Mouse (Mus musculus) forebrain, embryonic 14.5 days (tissue): ENCODE data around the gene Vav1. TPM values are rescaled to one million over a fixed set of nuclear protein-coding genes. Genes with fewer than 3 reads are reported as not detected.

ENCODE experiments used
- ATAC-seq: fragments of 200-750 bp; cut with Nextera tagmentation; 2 replicates; pipeline ENCODE4 v1.8.0; 2017; ENCODE audit warnings: mild to moderate bottlenecking, moderate library complexity
- DNase-seq: peaks from one replicate; pipeline ENCODE4 v3.0.0-alpha.2; 2015; ENCODE audit warnings: low spot score
- H3K27ac ChIP-seq: fragments of 300-500 bp; sonication (generic); 2 replicates; pipeline ENCODE4 v1.5.1; 2014; ENCODE audit warnings: low read depth, mild to moderate bottlenecking, control low read depth, low read length, moderate library complexity
- H3K27me3 ChIP-seq: fragments of 300-500 bp; sonication (generic); replicated peaks from 2 replicates; pipeline ENCODE4 v1.6.1; 2014; ENCODE audit warnings: low read length, control low read depth, mixed read lengths; ENCODE audit not compliant: control insufficient read depth, insufficient read depth
- H3K36me3 ChIP-seq: fragments of 300-500 bp; sonication (generic); 2 replicates; pipeline ENCODE4 v1.6.1; 2014; ENCODE audit warnings: low read length, control low read depth; ENCODE audit not compliant: control insufficient read depth, insufficient read depth
- H3K4me1 ChIP-seq: fragments of 300-500 bp; sonication (generic); 2 replicates; pipeline ENCODE4 v1.6.1; 2014; ENCODE audit warnings: antibody characterized with exemption, low read length, control low read depth; ENCODE audit not compliant: control insufficient read depth, insufficient read depth
- H3K4me2 ChIP-seq: fragments of 300-500 bp; sonication (generic); 2 replicates; pipeline ENCODE4 v1.6.1; 2014; ENCODE audit warnings: mild to moderate bottlenecking, control low read depth, low read length
- H3K4me3 ChIP-seq: fragments of 300-500 bp; sonication (generic); 2 replicates; pipeline ENCODE4 v1.5.1; 2014; ENCODE audit warnings: low read depth, low read length, control low read depth
- H3K9ac ChIP-seq: fragments of 300-500 bp; sonication (generic); 2 replicates; pipeline ENCODE4 v1.6.1; 2014; ENCODE audit warnings: mild to moderate bottlenecking, low read length, control low read depth, moderate library complexity
- H3K9me3 ChIP-seq: fragments of 300-500 bp; sonication (generic); replicated peaks from 2 replicates; pipeline ENCODE4 v1.6.1; 2016; ENCODE audit warnings: low read length, control low read depth, mixed read lengths; ENCODE audit not compliant: control insufficient read depth
- WGBS: fragments of 180-500 bp; shearing (Covaris S2); extraction: QIAGEN DNeasy Blood & Tissue Kit; methylation state at CpG from one replicate; pipeline ENCODE4 v1.1.7; 2014; 5-methylcytosine and 5-hydroxymethylcytosine counted together
- polyA plus RNA-seq: library from polyadenylated mRNA; unstranded; fragments of >200 nt; fragmentation: Nextera tagmentation; extraction: Ambion mirVana; gene quantifications from 2 replicates; pipeline ENCODE4 v1.2.1, GENCODE M21; 2014

The Vav1 gene
- polyA plus RNA-seq, 1 experiment from 2014 or later: 1.2 TPM

- H3K9ac ChIP-seq: no peak overlapping the region
- ATAC-seq (no peak), DNase-seq (no peak)
- H3K9me3 ChIP-seq: no peaks in the 10 kb centered on the region
- WGBS: 94% methylated on average over 9 of the region's 9 CpGs
- no peaks in the 10 kb centered on the region for H3K4me1 ChIP-seq
- H3K4me3 ChIP-seq: no peak overlapping the region
- no peaks in the 10 kb centered on the region for H3K27me3 ChIP-seq
- no peak overlapping the region for H3K4me2 ChIP-seq
- no peak overlapping the region for H3K27ac ChIP-seq
- peaks cover 22% of the 10 kb centered on the region for H3K36me3 ChIP-seq
Observed at GRCm38 (mm10) chr17:57260351-57260750, 18.5 kb upstream of the Vav1 start.

GRCm38 (mm10) chr17:57261286-57261685 is 17.6 kb upstream of the Vav1 start:
- no peak overlapping the region for H3K4me2 ChIP-seq
- WGBS: 97% methylated on average over 4 of the region's 4 CpGs
- no peak for DNase-seq
- H3K27ac ChIP-seq: no peak overlapping the region
- H3K4me3 ChIP-seq: no peak overlapping the region
- no peak overlapping the region for H3K9ac ChIP-seq
- H3K36me3 ChIP-seq: peaks cover 19% of the 10 kb centered on the region
- H3K4me1 ChIP-seq: no peaks in the 10 kb centered on the region
- ATAC-seq: no peak
- no peaks in the 10 kb centered on the region for H3K9me3 ChIP-seq
- no peaks in the 10 kb centered on the region for H3K27me3 ChIP-seq

GRCm38 (mm10) chr17:57261796-57262195 is 17.1 kb upstream of the Vav1 start:
- Histone ChIP-seq H3K9ac (no peak overlapping the region), H3K9me3 (no peaks in the 10 kb centered on the region), H3K36me3 (peaks cover 17% of the 10 kb centered on the region), H3K4me1 (no peaks in the 10 kb centered on the region), H3K27ac (no peak overlapping the region), H3K27me3 (no peaks in the 10 kb centered on the region), H3K4me3 (no peak overlapping the region), H3K4me2 (no peak overlapping the region)
- ATAC-seq: no peak
- DNase-seq: no peak
- 33% methylated on average over 1 of the region's 1 CpGs for WGBS

GRCm38 (mm10) chr17:57262901-57263550 is 15.9 kb upstream of the Vav1 start:
- H3K36me3 ChIP-seq: peaks cover 9% of the 10 kb centered on the region
- no peaks in the 10 kb centered on the region for H3K9me3 ChIP-seq
- H3K4me2 ChIP-seq: no peak overlapping the region
- no peak overlapping the region for H3K4me3 ChIP-seq
- no peak for ATAC-seq
- no peak for DNase-seq
- no peaks in the 10 kb centered on the region for H3K4me1 ChIP-seq
- H3K27me3 ChIP-seq: no peaks in the 10 kb centered on the region
- WGBS: 94% methylated on average over 17 of the region's 17 CpGs
- H3K27ac ChIP-seq: no peak overlapping the region
- H3K9ac ChIP-seq: no peak overlapping the region

GRCm38 (mm10) chr17:57264164-57264563 is 14.7 kb upstream of the Vav1 start:
- no peak overlapping the region for H3K4me3 ChIP-seq
- H3K36me3 ChIP-seq: peaks cover 9% of the 10 kb centered on the region
- WGBS: 86% methylated on average over 2 of the region's 2 CpGs
- H3K27ac ChIP-seq: no peak overlapping the region
- no peaks in the 10 kb centered on the region for H3K27me3 ChIP-seq
- no peak overlapping the region for H3K4me2 ChIP-seq
- ATAC-seq (no peak), DNase-seq (no peak)
- no peaks in the 10 kb centered on the region for H3K4me1 ChIP-seq
- no peaks in the 10 kb centered on the region for H3K9me3 ChIP-seq
- no peak overlapping the region for H3K9ac ChIP-seq

GRCm38 (mm10) chr17:57264972-57265945 is 13.6 kb upstream of the Vav1 start:
- Histone ChIP-seq H3K4me1 (no peaks in the 10 kb centered on the region), H3K36me3 (peaks cover 9% of the 10 kb centered on the region), H3K27ac (no peak overlapping the region), H3K9me3 (no peaks in the 10 kb centered on the region), H3K4me2 (no peak overlapping the region), H3K9ac (no peak overlapping the region), H3K4me3 (no peak overlapping the region), H3K27me3 (no peaks in the 10 kb centered on the region)
- 24% methylated on average over 21 of the region's 22 CpGs for WGBS
- DNase-seq (no peak), ATAC-seq (peak; percentile 46; the same call in 1 of the 2 replicates)

- no peak overlapping the region for H3K4me2 ChIP-seq
- whole genome bisulfite sequencing: 90% methylated on average over 6 of the region's 6 CpGs
- no peak for DNase-seq
- ATAC-seq: no peak
- no peaks in the 10 kb centered on the region for H3K9me3 ChIP-seq
- H3K27me3 ChIP-seq: no peaks in the 10 kb centered on the region
- no peak overlapping the region for H3K4me3 ChIP-seq
- H3K36me3 ChIP-seq: peaks cover 3% of the 10 kb centered on the region
- H3K9ac ChIP-seq: no peak overlapping the region
- H3K4me1 ChIP-seq: no peaks in the 10 kb centered on the region
- no peak overlapping the region for H3K27ac ChIP-seq
Observed at GRCm38 (mm10) chr17:57267556-57268126, 11.3 kb upstream of the Vav1 start.

GRCm38 (mm10) chr17:57271301-57271700 is 7.6 kb upstream of the Vav1 start:
- Histone ChIP-seq H3K4me2 (no peak overlapping the region), H3K4me1 (peaks cover 8% of the 10 kb centered on the region; the same call in 1 of the 2 replicates), H3K27ac (no peak overlapping the region), H3K27me3 (peaks cover 24% of the 10 kb centered on the region), H3K9ac (no peak overlapping the region), H3K4me3 (no peak overlapping the region), H3K36me3 (no peaks in the 10 kb centered on the region), H3K9me3 (no peaks in the 10 kb centered on the region)
- DNase-seq (no peak), ATAC-seq (no peak)
- WGBS: 63% methylated on average over 9 of the region's 9 CpGs
